Mouse (Mus musculus) embryonic facial prominence, embryonic 12.5 days (tissue): ENCODE results near the gene Bhlhe40. TPM values are rescaled to one million over a fixed set of nuclear protein-coding genes. Genes with fewer than 3 reads are reported as not detected.
A peak's percentile ranks its signal among the peaks of the same experiment; 100 is the strongest.

Experiments
- ATAC-seq: fragments of 200-750 bp; cut with Nextera tagmentation; 2 replicates; pipeline ENCODE4 v1.8.0; 2017; ENCODE audit not compliant: insufficient number of reproducible peaks, insufficient read depth, low FRiP score, low TSS enrichment
- H3K27ac ChIP-seq: fragments of 300-500 bp; sonication (generic); 2 replicates; pipeline ENCODE4 v1.5.1; 2016; ENCODE audit warnings: mild to moderate bottlenecking
- H3K27me3 ChIP-seq: fragments of 300-500 bp; sonication (generic); 2 replicates; pipeline ENCODE4 v1.6.1; 2016; ENCODE audit warnings: mild to moderate bottlenecking, moderate library complexity
- H3K36me3 ChIP-seq: fragments of 300-500 bp; sonication (generic); 2 replicates; pipeline ENCODE4 v1.6.1; 2016; ENCODE audit warnings: mild to moderate bottlenecking
- H3K4me1 ChIP-seq: fragments of 300-500 bp; sonication (generic); 2 replicates; pipeline ENCODE4 v1.6.1; 2016
- H3K4me2 ChIP-seq: fragments of 300-500 bp; sonication (generic); replicated peaks from 2 replicates; pipeline ENCODE4 v1.6.1; 2016; ENCODE audit warnings: mild to moderate bottlenecking, moderate library complexity
- H3K4me3 ChIP-seq: fragments of 300-500 bp; sonication (generic); 2 replicates; pipeline ENCODE4 v1.5.1; 2016; ENCODE audit warnings: mild to moderate bottlenecking
- H3K9ac ChIP-seq: fragments of 300-500 bp; sonication (generic); 2 replicates; pipeline ENCODE4 v1.6.1; 2016; ENCODE audit warnings: mild to moderate bottlenecking, moderate library complexity
- H3K9me3 ChIP-seq: fragments of 300-500 bp; sonication (generic); 2 replicates; pipeline ENCODE4 v1.6.1; 2016; ENCODE audit warnings: mild to moderate bottlenecking, moderate library complexity
- WGBS: fragments of 180-500 bp; shearing (Covaris S2); methylation state at CpG from one replicate; pipeline ENCODE4 v1.1.7; 2016; 5-methylcytosine and 5-hydroxymethylcytosine counted together
- polyA plus RNA-seq: library from polyadenylated mRNA; unstranded; fragments of >200 nt; fragmentation: Nextera tagmentation; extraction: Ambion mirVana; gene quantifications from 2 replicates; pipeline ENCODE4 v1.2.1, GENCODE M21; 2016

Bhlhe40 gene
- polyA plus RNA-seq, 1 experiment from 2014 or later, result 3.1 TPM

GRCm38 (mm10) chr6:108678227-108678626, 17.8 kb downstream of the Bhlhe40 start:
- H3K27ac ChIP-seq, result no peak overlapping the region
- H3K9me3 ChIP-seq, result no peaks in the 10 kb centered on the region
- no peaks in the 10 kb centered on the region for H3K4me1 ChIP-seq
- no peaks in the 10 kb centered on the region for H3K27me3 ChIP-seq
- 66% methylated on average over 5 of the region's 5 CpGs for whole genome bisulfite sequencing
- no peak for ATAC-seq
- H3K9ac ChIP-seq, result no peak overlapping the region
- no peaks in the 10 kb centered on the region for H3K36me3 ChIP-seq
- no peak overlapping the region for H3K4me3 ChIP-seq
- H3K4me2 ChIP-seq, result no peak overlapping the region

GRCm38 (mm10) chr6:108680503-108680902, 20.1 kb downstream of the Bhlhe40 start:
- no peaks in the 10 kb centered on the region for H3K27me3 ChIP-seq
- 77% methylated on average over 7 of the region's 7 CpGs for WGBS
- no peak overlapping the region for H3K4me2 ChIP-seq
- no peaks in the 10 kb centered on the region for H3K36me3 ChIP-seq
- no peak overlapping the region for H3K4me3 ChIP-seq
- H3K9ac ChIP-seq, result no peak overlapping the region
- H3K27ac ChIP-seq, result no peak overlapping the region
- no peaks in the 10 kb centered on the region for H3K9me3 ChIP-seq
- no peak for ATAC-seq
- no peaks in the 10 kb centered on the region for H3K4me1 ChIP-seq

- H3K9ac ChIP-seq, result no peak overlapping the region
- no peaks in the 10 kb centered on the region for H3K36me3 ChIP-seq
- no peaks in the 10 kb centered on the region for H3K9me3 ChIP-seq
- H3K27ac ChIP-seq, result no peak overlapping the region
- no peak for ATAC-seq
- no peaks in the 10 kb centered on the region for H3K27me3 ChIP-seq
- H3K4me2 ChIP-seq, result no peak overlapping the region
- H3K4me1 ChIP-seq, result no peaks in the 10 kb centered on the region
- H3K4me3 ChIP-seq, result no peak overlapping the region
- 87% methylated on average over 4 of the region's 4 CpGs for whole genome bisulfite sequencing
Measured at GRCm38 (mm10) chr6:108681084-108681483, 20.7 kb downstream of the Bhlhe40 start.

GRCm38 (mm10) chr6:108683140-108683539, 22.7 kb downstream of the Bhlhe40 start:
- H3K36me3 ChIP-seq, result no peaks in the 10 kb centered on the region
- H3K4me3 ChIP-seq, result no peak overlapping the region
- ATAC-seq, result no peak
- H3K9me3 ChIP-seq, result no peaks in the 10 kb centered on the region
- no peaks in the 10 kb centered on the region for H3K27me3 ChIP-seq
- H3K9ac ChIP-seq, result no peak overlapping the region
- 74% methylated on average over 1 of the region's 1 CpGs for WGBS
- H3K4me2 ChIP-seq, result no peak overlapping the region
- H3K4me1 ChIP-seq, result no peaks in the 10 kb centered on the region
- no peak overlapping the region for H3K27ac ChIP-seq

GRCm38 (mm10) chr6:108684430-108684829, 24.0 kb downstream of the Bhlhe40 start:
- H3K4me2 ChIP-seq, result no peak overlapping the region
- H3K36me3 ChIP-seq, result no peaks in the 10 kb centered on the region
- no peak for ATAC-seq
- H3K27me3 ChIP-seq, result no peaks in the 10 kb centered on the region
- no peak overlapping the region for H3K4me3 ChIP-seq
- whole genome bisulfite sequencing, result 77% methylated on average over 5 of the region's 5 CpGs
- H3K4me1 ChIP-seq, result no peaks in the 10 kb centered on the region
- no peak overlapping the region for H3K27ac ChIP-seq
- no peaks in the 10 kb centered on the region for H3K9me3 ChIP-seq
- no peak overlapping the region for H3K9ac ChIP-seq

- no peaks in the 10 kb centered on the region for H3K27me3 ChIP-seq
- H3K4me1 ChIP-seq, result no peaks in the 10 kb centered on the region
- H3K27ac ChIP-seq, result no peak overlapping the region
- H3K4me3 ChIP-seq, result no peak overlapping the region
- H3K9ac ChIP-seq, result no peak overlapping the region
- H3K36me3 ChIP-seq, result no peaks in the 10 kb centered on the region
- H3K4me2 ChIP-seq, result no peak overlapping the region
- ATAC-seq, result no peak
- 56% methylated on average over 9 of the region's 9 CpGs for WGBS
- H3K9me3 ChIP-seq, result no peaks in the 10 kb centered on the region
Measured at GRCm38 (mm10) chr6:108685758-108686355, 25.4 kb downstream of the Bhlhe40 start.

- 70% methylated on average over 3 of the region's 3 CpGs for WGBS
- H3K4me2 ChIP-seq, result no peak overlapping the region
Measured at GRCm38 (mm10) chr6:108686930-108687329, 26.5 kb downstream of the Bhlhe40 start.

GRCm38 (mm10) chr6:108688344-108688743, 27.9 kb downstream of the Bhlhe40 start:
- H3K9ac ChIP-seq, result no peak overlapping the region
- H3K27me3 ChIP-seq, result no peaks in the 10 kb centered on the region
- H3K9me3 ChIP-seq, result no peaks in the 10 kb centered on the region
- no peak overlapping the region for H3K4me3 ChIP-seq
- H3K27ac ChIP-seq, result no peak overlapping the region
- no peaks in the 10 kb centered on the region for H3K36me3 ChIP-seq
- no peak overlapping the region for H3K4me2 ChIP-seq
- H3K4me1 ChIP-seq, result no peaks in the 10 kb centered on the region
- WGBS, result 63% methylated on average over 5 of the region's 5 CpGs
- 0 out of 2 replicates have a peak, but pooled peaks have one; percentile 29 for ATAC-seq

More at GRCm38 (mm10) chr6:108686930-108687329, 26.5 kb downstream of the Bhlhe40 start:
- Histone ChIP-seq H3K4me3 (no peak overlapping the region), H3K27me3 (no peaks in the 10 kb centered on the region), H3K9me3 (no peaks in the 10 kb centered on the region), H3K36me3 (no peaks in the 10 kb centered on the region), H3K4me1 (no peaks in the 10 kb centered on the region), H3K9ac (no peak overlapping the region), H3K27ac (no peak overlapping the region)
- no peak for ATAC-seq

GRCm38 (mm10) chr6:108692986-108693385, 32.6 kb downstream of the Bhlhe40 start:
- H3K9me3 ChIP-seq, result no peaks in the 10 kb centered on the region
- H3K4me3 ChIP-seq, result no peak overlapping the region
- H3K4me1 ChIP-seq, result no peaks in the 10 kb centered on the region
- H3K27ac ChIP-seq, result no peak overlapping the region
- H3K27me3 ChIP-seq, result no peaks in the 10 kb centered on the region
- WGBS, result 62% methylated on average over 3 of the region's 3 CpGs
- ATAC-seq, result no peak
- H3K36me3 ChIP-seq, result no peaks in the 10 kb centered on the region
- no peak overlapping the region for H3K4me2 ChIP-seq
- no peak overlapping the region for H3K9ac ChIP-seq

GRCm38 (mm10) chr6:108694965-108695724, 34.7 kb downstream of the Bhlhe40 start:
- H3K9ac ChIP-seq, result no peak overlapping the region
- no peak for ATAC-seq
- WGBS, result 85% methylated on average over 8 of the region's 8 CpGs
- H3K4me3 ChIP-seq, result no peak overlapping the region
- H3K27me3 ChIP-seq, result no peaks in the 10 kb centered on the region
- H3K9me3 ChIP-seq, result no peaks in the 10 kb centered on the region
- H3K27ac ChIP-seq, result no peak overlapping the region
- H3K36me3 ChIP-seq, result no peaks in the 10 kb centered on the region
- 0 out of 2 replicates have a peak, but pooled peaks cover 2% of the 10 kb centered on the region for H3K4me1 ChIP-seq
- H3K4me2 ChIP-seq, result no peak overlapping the region

- no peak overlapping the region for H3K4me2 ChIP-seq
- H3K36me3 ChIP-seq, result no peaks in the 10 kb centered on the region
- no peak overlapping the region for H3K27ac ChIP-seq
- no peak for ATAC-seq
- H3K4me1 ChIP-seq, result 0 out of 2 replicates have a peak, but pooled peaks cover 4% of the 10 kb centered on the region
- WGBS, result 73% methylated on average over 11 of the region's 11 CpGs
- H3K27me3 ChIP-seq, result no peaks in the 10 kb centered on the region; the same call in 1 of the 2 replicates
- no peak overlapping the region for H3K4me3 ChIP-seq
- H3K9ac ChIP-seq, result no peak overlapping the region
- H3K9me3 ChIP-seq, result no peaks in the 10 kb centered on the region
Measured at GRCm38 (mm10) chr6:108695844-108696821, 35.7 kb downstream of the Bhlhe40 start.
